Mouse (Mus musculus) MEL (cell line): Measurements from ENCODE around the gene Il25.

Source experiments
- CHD1 ChIP-seq: IDR thresholded peaks from 2 replicates; pipeline ENCODE4 v1.6.1; 2012; ENCODE audit warnings: low read depth, mild to moderate bottlenecking, inconsistent platforms, low read length, improper control_type of control experiment
- CHD2 ChIP-seq: IDR thresholded peaks from 2 replicates; pipeline ENCODE4 v1.6.1; 2011; ENCODE audit warnings: low read length, improper control_type of control experiment
- CTCF ChIP-seq, 3 experiments: IDR thresholded peaks in 2 of 3; conservative IDR thresholded peaks in 1 of 3; 2 replicates each; pipeline ENCODE4 v1.5.1; 2011 to 2012; ENCODE audit warnings: low read length in 3 of 3, low read depth in 2 of 3, mild to moderate bottlenecking in 2 of 3, improper control_type of control experiment in 1 of 3, inconsistent platforms in 1 of 3, mixed read lengths in 1 of 3, moderate library complexity in 1 of 3; ENCODE audit not compliant: control insufficient read depth in 1 of 3, insufficient read depth in 1 of 3, poor library complexity in 1 of 3, severe bottlenecking in 1 of 3
- EP300 ChIP-seq, 2 experiments: IDR thresholded peaks; 2 replicates each; pipeline ENCODE4 v1.6.1; 2011; ENCODE audit warnings: improper control_type of control experiment in 2 of 2, low read length in 2 of 2, low read depth in 1 of 2, mild to moderate bottlenecking in 1 of 2
- GATA1 ChIP-seq: IDR thresholded peaks from 2 replicates; pipeline ENCODE4 v1.6.1; 2011; ENCODE audit warnings: low read depth, low read length, improper control_type of control experiment
- MAFK ChIP-seq: IDR thresholded peaks from 2 replicates; pipeline ENCODE4 v1.6.1; 2011; ENCODE audit warnings: low read depth, mild to moderate bottlenecking, low read length, improper control_type of control experiment, borderline replicate concordance
- POLR2A ChIP-seq, 2 experiments: IDR thresholded peaks; 2 replicates each; pipeline ENCODE4 v1.6.1; 2011 to 2012; ENCODE audit warnings: low read length in 2 of 2, mild to moderate bottlenecking in 2 of 2, control low read depth in 1 of 2, improper control_type of control experiment in 1 of 2, low read depth in 1 of 2, moderate library complexity in 1 of 2; ENCODE audit not compliant: control insufficient read depth in 1 of 2, insufficient read depth in 1 of 2, poor library complexity in 1 of 2
- POLR2AphosphoS5 ChIP-seq: IDR thresholded peaks from 2 replicates; pipeline ENCODE4 v1.6.1; 2012; ENCODE audit warnings: low read depth, borderline replicate concordance, mild to moderate bottlenecking, inconsistent platforms, low read length, moderate library complexity, mixed read lengths
- RAD21 ChIP-seq: IDR thresholded peaks from 2 replicates; pipeline ENCODE4 v1.6.1; 2011; ENCODE audit warnings: mild to moderate bottlenecking, low read depth, low read length, improper control_type of control experiment
- SMC3 ChIP-seq: IDR thresholded peaks from 2 replicates; pipeline ENCODE4 v1.6.1; 2011; ENCODE audit warnings: low read depth, low read length, improper control_type of control experiment
- USF1 ChIP-seq: IDR thresholded peaks from 2 replicates; pipeline ENCODE4 v1.6.1; 2014; ENCODE audit warnings: low read depth, mild to moderate bottlenecking, inconsistent platforms, low read length, improper control_type of control experiment, moderate library complexity
- ZKSCAN1 ChIP-seq: IDR thresholded peaks from 2 replicates; pipeline ENCODE4 v1.6.1; 2012; ENCODE audit warnings: low read depth, mild to moderate bottlenecking, inconsistent platforms, low read length, improper control_type of control experiment, moderate library complexity

- TF ChIP-seq ZKSCAN1 (no peak), CHD1 (no peak), CTCF (IDR thresholded peaks at IDR 0.05 in 2 of 3, conservative IDR thresholded peaks at IDR 0.05 in 1 of 3; ENCODE audit: control insufficient read depth in 1 of 3, insufficient read depth in 1 of 3, low read depth in 2 of 3, low read length in 3 of 3, poor library complexity in 1 of 3, severe bottlenecking in 1 of 3) (no peak), POLR2A (IDR thresholded peaks at IDR 0.05; ENCODE audit: control insufficient read depth in 1 of 2, insufficient read depth in 1 of 2, low read depth in 1 of 2, low read length in 2 of 2, poor library complexity in 1 of 2) (peak in 1 of 2 experiments; percentile 25; a peak in 1 of 4 replicates), USF1 (no peak), MAFK (no peak), GATA1 (no peak), EP300 (IDR thresholded peaks at IDR 0.05; ENCODE audit: low read depth in 1 of 2, low read length in 2 of 2) (no peak), POLR2AphosphoS5 (no peak), SMC3 (no peak), CHD2 (no peak), RAD21 (no peak)
Observed at GRCm38 (mm10) chr14:54926401-54927158, 5.9 kb upstream of the Il25 start.
